Comparison of ENCODE assay signal across 15 mouse cellular contexts in the genomic region with DNA sequence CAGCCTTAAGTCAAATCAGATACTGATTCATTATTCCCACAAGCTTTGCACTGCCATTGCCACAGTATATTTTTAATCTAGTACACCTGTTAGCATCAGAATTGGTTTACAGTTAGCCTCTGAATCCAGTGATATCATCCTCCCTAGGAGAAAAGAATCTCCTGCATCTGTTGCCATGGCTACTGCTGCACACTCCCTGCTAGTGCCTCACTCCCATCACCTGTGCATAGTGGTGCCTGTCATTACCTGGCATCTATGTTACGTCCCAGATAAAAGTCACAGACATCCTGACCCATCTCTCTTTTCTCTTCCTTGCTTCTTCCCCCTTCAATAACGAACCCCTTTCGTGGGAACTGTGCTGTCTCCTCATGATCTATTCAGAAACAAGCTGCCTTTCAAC.
"Had no signal": no experiment of that assay in that cellular context is flagged by ENCODE, and none has a peak within 500 bp of the region (broad histone marks: within the 10 kb centered on the region; RNA-seq: fewer than 3 reads in every experiment).

No protein-coding gene starts in this region.

- H3K36me3 ChIP-seq: limb, embryonic 15.5 days; liver, embryonic 12.5 days; neural tube, embryonic 12.5 days had no signal

- H3K27me3 ChIP-seq: limb, embryonic 15.5 days; liver, embryonic 12.5 days; megakaryocyte, embryonic 14.5 days; neural tube, embryonic 12.5 days had no signal

- H3K4me3 ChIP-seq: limb, embryonic 15.5 days; liver, embryonic 12.5 days; megakaryocyte, embryonic 14.5 days; neural tube, embryonic 12.5 days had no signal

- H3K9ac ChIP-seq: limb, embryonic 15.5 days; liver, embryonic 12.5 days; lung, embryonic 14.5 days; neural tube, embryonic 12.5 days had no signal

- ATAC-seq: intestine, embryonic 16.5 days; liver, embryonic 12.5 days had no signal

- H3K4me1 ChIP-seq: limb, embryonic 15.5 days; liver, embryonic 12.5 days; megakaryocyte, embryonic 14.5 days; neural tube, embryonic 12.5 days had no signal

- H3K4me2 ChIP-seq: limb, embryonic 15.5 days; liver, embryonic 12.5 days; lung, embryonic 14.5 days; neural tube, embryonic 12.5 days had no signal

- H3K9me3 ChIP-seq: limb, embryonic 15.5 days; liver, embryonic 12.5 days; megakaryocyte, embryonic 14.5 days; neural tube, embryonic 12.5 days had no signal

- H3K27ac ChIP-seq: kidney, postnatal 0 days; limb, embryonic 15.5 days; liver, embryonic 12.5 days; macrophage; neural tube, embryonic 12.5 days had no signal

- DNase-seq: kidney, adult 2 months; kidney, postnatal 36 days; layer of hippocampus, adult 9-11 months; layer of hippocampus, postnatal 36 days; lung, embryonic 14.5 days; lung, postnatal 10 days; retina, postnatal 1 day; thymus, postnatal 36 days had no signal
